Mouse (Mus musculus) right cerebral cortex, postnatal 10 days (tissue): ENCODE measurements at regions not wholly inside any gene's neighbourhood (a gene's known extent, or its start where the extent isn't known, plus 50 kb on each side); places are given as distances from the start of the nearest gene placed in this dataset.
A peak's percentile ranks its signal among the peaks of the same experiment; 100 is the strongest.

ENCODE experiments used
- DNase-seq, 2 experiments: peaks; one replicate each; pipeline ENCODE4 v3.0.0; 2021; ENCODE audit warnings: low spot score in 2 of 2

DNA sequence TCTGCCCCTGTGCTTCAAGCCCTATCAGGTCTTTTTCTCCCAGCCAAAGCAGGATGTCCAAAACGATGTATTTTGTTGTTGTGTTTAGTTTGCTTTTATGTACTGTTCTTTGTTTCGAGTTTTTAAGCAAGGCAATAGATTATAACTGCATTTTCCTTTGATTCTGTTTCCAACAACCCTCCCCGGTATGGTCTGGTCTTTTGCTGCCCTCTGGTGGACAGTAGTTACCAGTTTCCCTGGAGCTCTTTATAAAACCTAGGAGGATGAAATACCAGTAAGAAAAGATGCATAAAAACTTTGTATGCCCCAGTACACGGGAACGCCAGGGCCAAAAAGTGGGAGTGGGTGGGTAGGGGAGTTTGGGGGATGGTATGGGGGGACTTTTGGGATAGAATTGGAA lies 73.9 kb upstream of the Itm2a start:
- peak; percentile 35 to 49 for DNase-seq

DNA sequence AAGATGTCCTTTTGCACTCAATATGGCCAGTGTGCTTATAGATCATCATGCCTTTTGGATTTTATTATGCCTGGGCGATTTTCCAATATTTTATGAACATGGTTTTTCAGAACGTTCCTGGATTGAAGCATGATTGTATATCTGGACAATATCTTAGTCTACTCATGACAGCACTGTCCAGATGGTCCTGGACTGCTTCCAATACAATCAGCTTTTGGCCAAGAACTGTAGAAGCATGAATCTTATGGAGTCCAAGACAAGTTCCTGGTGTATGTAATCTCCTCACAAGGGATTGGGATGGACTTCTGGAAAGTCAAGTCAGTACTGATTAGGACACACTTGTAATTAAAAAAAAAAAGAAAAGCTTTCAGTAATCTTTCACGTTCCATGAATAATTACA lies 66.1 kb upstream of the Itm2a start:
- DNase-seq, result no peak
